Mouse (Mus musculus): ENCODE measurements around the gene Abl2.

DNA sequence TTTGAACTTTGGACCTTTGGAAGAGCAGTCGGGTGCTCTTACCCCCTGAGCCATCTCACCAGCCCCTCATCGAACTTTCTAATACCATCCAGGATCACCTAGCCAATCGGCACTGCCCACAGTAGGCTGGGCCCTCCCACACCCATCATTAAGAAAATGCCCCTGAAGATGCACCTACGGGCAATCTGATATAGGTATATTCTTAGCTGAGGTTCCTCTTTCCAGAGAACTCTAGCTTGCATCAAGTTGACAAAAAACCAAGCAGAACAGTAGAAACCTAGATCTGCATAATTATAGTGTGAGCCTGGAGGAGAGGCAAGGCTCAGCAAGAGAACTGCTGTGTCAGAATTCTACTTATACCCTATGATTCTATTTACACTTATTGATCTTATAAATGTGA is 24.7 kb upstream of the Abl2 start:
- TF ChIP-seq POLR2A (IDR thresholded peaks at IDR 0.05; ENCODE audit: low read depth, low read length) (no peak), CTCF (IDR thresholded peaks at IDR 0.05; ENCODE audit: extremely low read depth, insufficient read depth, insufficient read length, insufficient replicate concordance) (no peak)

All from spleen, adult 2 months (tissue).